Mouse (Mus musculus) large intestine, adult 2 months (tissue): Measurements from ENCODE around the gene Mtus2. TPM values are rescaled to one million over a fixed set of nuclear protein-coding genes. Genes with fewer than 3 reads are reported as not detected.

Experiments
- DNase-seq: peaks from one replicate; pipeline ENCODE4 v3.0.0-alpha.2; 2012; ENCODE audit warnings: low read depth, low spot score
- WGBS: fragments of 180-500 bp; shearing (Covaris S2); methylation state at CpG from one replicate; pipeline ENCODE4 v1.1.7; 2018; 5-methylcytosine and 5-hydroxymethylcytosine counted together
- polyA plus RNA-seq: library from polyadenylated mRNA; depleted of rRNA; stranded (reverse); fragments of >200 nt; gene quantifications from 2 replicates; pipeline ENCODE4 v1.2.3, GENCODE M21; 2012

Gene Mtus2
- polyA plus RNA-seq, 1 experiment, result 2.2 TPM

GRCm38 (mm10) chr5:148090191-148090821 is 133.2 kb downstream of the Mtus2 start:
- WGBS, result 72% methylated on average over 11 of the region's 11 CpGs
- DNase-seq, result no peak

GRCm38 (mm10) chr5:148094640-148095039 is 137.5 kb downstream of the Mtus2 start:
- 27% methylated on average over 10 of the region's 10 CpGs for WGBS

GRCm38 (mm10) chr5:148099356-148099755 is 142.2 kb downstream of the Mtus2 start:
- DNase-seq, result no peak
- WGBS, result 86% methylated on average over 9 of the region's 9 CpGs

More at GRCm38 (mm10) chr5:148094640-148095039, 137.5 kb downstream of the Mtus2 start:
- DNase-seq, result no peak

- WGBS, result 87% methylated on average over 6 of the region's 6 CpGs
- no peak for DNase-seq
Measured at GRCm38 (mm10) chr5:148107324-148107723, 150.2 kb downstream of the Mtus2 start.

- DNase-seq, result no peak
- 80% methylated on average over 7 of the region's 7 CpGs for WGBS
Measured at GRCm38 (mm10) chr5:148107890-148108289, 150.8 kb downstream of the Mtus2 start.

GRCm38 (mm10) chr5:148108314-148108713 is 151.2 kb downstream of the Mtus2 start:
- no peak for DNase-seq
- 75% methylated on average over 9 of the region's 9 CpGs for WGBS

- 77% methylated on average over 15 of the region's 15 CpGs for WGBS
- no peak for DNase-seq
Measured at GRCm38 (mm10) chr5:148115207-148115817, 158.2 kb downstream of the Mtus2 start.

- no peak for DNase-seq
Measured at GRCm38 (mm10) chr5:148124354-148124753, 167.2 kb downstream of the Mtus2 start.

GRCm38 (mm10) chr5:148130691-148131457 is 173.8 kb downstream of the Mtus2 start:
- DNase-seq, result no peak
- 52% methylated on average over 8 of the region's 8 CpGs for WGBS

More at GRCm38 (mm10) chr5:148124354-148124753, 167.2 kb downstream of the Mtus2 start:
- WGBS, result 79% methylated on average over 12 of the region's 12 CpGs

- WGBS, result 55% methylated on average over 10 of the region's 10 CpGs
- no peak for DNase-seq
Measured at GRCm38 (mm10) chr5:148131458-148132131, 174.5 kb downstream of the Mtus2 start.

- DNase-seq, result no peak
- 69% methylated on average over 9 of the region's 9 CpGs for WGBS
Measured at GRCm38 (mm10) chr5:148133448-148134060, 176.4 kb downstream of the Mtus2 start.

GRCm38 (mm10) chr5:148141662-148142061 is 184.5 kb downstream of the Mtus2 start:
- no peak for DNase-seq
- WGBS, result 82% methylated on average over 3 of the region's 3 CpGs

- DNase-seq, result no peak
- 82% methylated on average over 12 of the region's 12 CpGs for WGBS
Measured at GRCm38 (mm10) chr5:148146200-148146823, 189.2 kb downstream of the Mtus2 start.

- WGBS, result 67% methylated on average over 14 of the region's 14 CpGs
Measured at GRCm38 (mm10) chr5:148151894-148152599, 194.9 kb downstream of the Mtus2 start.

GRCm38 (mm10) chr5:148152600-148153402 is 195.7 kb downstream of the Mtus2 start:
- DNase-seq, result no peak
- WGBS, result 74% methylated on average over 13 of the region's 13 CpGs

More at GRCm38 (mm10) chr5:148151894-148152599, 194.9 kb downstream of the Mtus2 start:
- no peak for DNase-seq

GRCm38 (mm10) chr5:148153403-148153713 is 196.2 kb downstream of the Mtus2 start:
- 83% methylated on average over 9 of the region's 9 CpGs for WGBS
- no peak for DNase-seq

GRCm38 (mm10) chr5:148154727-148155126 is 197.6 kb downstream of the Mtus2 start:
- no peak for DNase-seq
- WGBS, result 78% methylated on average over 3 of the region's 3 CpGs

- 68% methylated on average over 8 of the region's 8 CpGs for WGBS
- no peak for DNase-seq
Measured at GRCm38 (mm10) chr5:148159328-148159727, 202.2 kb downstream of the Mtus2 start.
